Mouse (Mus musculus) hindbrain, embryonic 12.5 days (tissue): ENCODE measurements at regions not wholly inside any gene's neighbourhood (a gene's known extent, or its start where the extent isn't known, plus 50 kb on each side); places are given as distances from the start of the nearest gene placed in this dataset.

Experiments
- ATAC-seq: fragments of 200-750 bp; cut with Nextera tagmentation; 2 replicates; pipeline ENCODE4 v1.8.0; 2017; ENCODE audit warnings: moderate TSS enrichment; ENCODE audit not compliant: low FRiP score
- H3K27ac ChIP-seq: fragments of 300-500 bp; sonication (generic); 2 replicates; pipeline ENCODE4 v1.5.1; 2016; ENCODE audit warnings: mild to moderate bottlenecking
- H3K27me3 ChIP-seq: fragments of 300-500 bp; sonication (generic); 2 replicates; pipeline ENCODE4 v1.6.1; 2016; ENCODE audit warnings: mild to moderate bottlenecking
- H3K36me3 ChIP-seq: fragments of 300-500 bp; sonication (generic); 2 replicates; pipeline ENCODE4 v1.6.1; 2016; ENCODE audit warnings: mild to moderate bottlenecking
- H3K4me1 ChIP-seq: fragments of 300-500 bp; sonication (generic); 2 replicates; pipeline ENCODE4 v1.6.1; 2016
- H3K4me2 ChIP-seq: fragments of 300-500 bp; sonication (generic); replicated peaks from 2 replicates; pipeline ENCODE4 v1.6.1; 2016; ENCODE audit warnings: mild to moderate bottlenecking
- H3K4me3 ChIP-seq: fragments of 300-500 bp; sonication (generic); 2 replicates; pipeline ENCODE4 v1.5.1; 2016; ENCODE audit warnings: mild to moderate bottlenecking
- H3K9ac ChIP-seq: fragments of 300-500 bp; sonication (generic); 2 replicates; pipeline ENCODE4 v1.6.1; 2016; ENCODE audit warnings: mild to moderate bottlenecking, moderate library complexity
- H3K9me3 ChIP-seq: fragments of 300-500 bp; sonication (generic); replicated peaks from 2 replicates; pipeline ENCODE4 v1.6.1; 2016; ENCODE audit warnings: mild to moderate bottlenecking
- WGBS: fragments of 180-500 bp; shearing (Covaris S2); methylation state at CpG from one replicate; pipeline ENCODE4 v1.1.7; 2016; 5-methylcytosine and 5-hydroxymethylcytosine counted together

DNA sequence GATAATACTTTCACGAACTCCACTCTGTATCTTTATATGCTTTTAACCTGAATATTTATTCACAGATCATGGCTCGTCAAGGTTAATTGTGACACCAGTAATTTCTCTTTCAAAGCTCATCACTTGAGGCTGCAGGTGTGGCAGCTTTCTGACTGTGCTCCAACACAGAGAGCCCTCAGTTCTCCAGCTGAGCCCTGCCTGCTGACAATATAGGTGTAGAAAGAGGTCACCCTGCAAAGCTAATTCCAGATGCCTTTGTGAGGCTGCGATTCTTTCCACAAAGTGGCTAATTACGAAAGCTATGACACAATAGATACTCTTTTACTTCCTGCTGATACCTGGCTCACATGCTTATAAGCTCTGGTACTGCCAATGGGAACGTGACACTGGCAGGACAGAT lies 64.0 kb downstream of the Slitrk5 start:
- Histone ChIP-seq H3K4me2 (no peak overlapping the region), H3K4me1 (peaks cover 2% of the 10 kb centered on the region), H3K27me3 (no peaks in the 10 kb centered on the region), H3K4me3 (no peak overlapping the region), H3K9me3 (no peaks in the 10 kb centered on the region), H3K9ac (no peak overlapping the region), H3K36me3 (no peaks in the 10 kb centered on the region), H3K27ac (no peak overlapping the region)
- ATAC-seq: peak; percentile 87
- 35% methylated on average over 5 of the region's 5 CpGs for WGBS

GRCm38 (mm10) chr14:111763616-111764015 lies 88.7 kb downstream of the Slitrk5 start:
- H3K27me3 ChIP-seq: no peaks in the 10 kb centered on the region
- no peaks in the 10 kb centered on the region for H3K9me3 ChIP-seq
- WGBS: 68% methylated on average over 4 of the region's 4 CpGs
- H3K4me3 ChIP-seq: no peak overlapping the region
- H3K4me2 ChIP-seq: no peak overlapping the region
- no peaks in the 10 kb centered on the region for H3K4me1 ChIP-seq
- no peak overlapping the region for H3K27ac ChIP-seq
- no peak overlapping the region for H3K9ac ChIP-seq
- no peaks in the 10 kb centered on the region for H3K36me3 ChIP-seq
- ATAC-seq: no peak

DNA sequence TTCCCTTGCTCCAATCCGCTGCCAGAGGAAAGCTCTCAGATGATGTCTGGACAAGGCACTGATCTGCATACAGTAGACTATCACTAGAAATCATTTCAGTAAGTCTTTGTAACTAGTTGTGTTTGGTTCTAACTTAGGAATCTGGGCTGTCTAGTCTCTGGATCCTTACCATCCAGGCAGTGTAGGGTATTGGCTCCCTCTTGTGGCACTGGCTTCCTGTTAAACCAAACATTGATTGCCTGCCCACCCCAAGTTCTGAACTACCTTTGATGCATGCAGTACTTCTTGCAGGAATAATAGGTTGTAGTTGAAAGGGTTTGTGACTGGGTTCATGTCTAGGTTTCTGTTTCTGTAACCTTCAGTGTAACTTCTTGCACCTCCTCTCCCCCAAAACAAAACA lies 103.3 kb downstream of the Slitrk5 start:
- ATAC-seq: no peak
- Histone ChIP-seq H3K9me3 (no peaks in the 10 kb centered on the region), H3K27ac (no peak overlapping the region), H3K4me3 (no peak overlapping the region), H3K4me1 (no peaks in the 10 kb centered on the region), H3K4me2 (no peak overlapping the region), H3K9ac (no peak overlapping the region), H3K36me3 (no peaks in the 10 kb centered on the region), H3K27me3 (no peaks in the 10 kb centered on the region)
- 68% methylated on average over 1 of the region's 1 CpGs for WGBS

GRCm38 (mm10) chr14:111808025-111808424 lies 133.1 kb downstream of the Slitrk5 start:
- Histone ChIP-seq H3K27me3 (no peaks in the 10 kb centered on the region), H3K9me3 (no peaks in the 10 kb centered on the region), H3K4me1 (no peaks in the 10 kb centered on the region), H3K4me3 (no peak overlapping the region), H3K4me2 (no peak overlapping the region), H3K27ac (no peak overlapping the region), H3K36me3 (no peaks in the 10 kb centered on the region), H3K9ac (no peak overlapping the region)
- WGBS: 90% methylated on average over 1 of the region's 1 CpGs
- ATAC-seq: no peak

DNA sequence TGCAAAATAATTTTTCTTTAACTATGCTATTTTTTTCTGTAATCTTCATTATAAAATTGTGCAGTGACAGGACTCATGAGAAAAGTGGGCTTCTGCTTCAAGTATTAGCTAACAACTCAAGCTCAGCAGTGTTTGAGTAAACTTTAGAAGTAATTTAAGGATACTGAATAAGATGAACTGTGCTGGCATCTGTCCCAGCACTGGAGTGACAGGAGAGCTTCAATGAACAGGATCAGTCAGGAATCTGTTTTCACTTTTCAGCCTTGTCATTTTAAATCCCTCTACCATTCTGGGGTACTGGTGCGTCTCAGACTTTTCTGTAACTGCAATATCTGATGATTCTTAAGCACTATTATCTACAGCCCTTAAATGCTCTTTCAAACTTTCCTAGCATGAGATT lies 135.0 kb downstream of the Slitrk5 start:
- H3K9me3 ChIP-seq: no peaks in the 10 kb centered on the region
- H3K4me2 ChIP-seq: no peak overlapping the region
- 71% methylated on average over 1 of the region's 1 CpGs for WGBS

GRCm38 (mm10) chr14:111822047-111822730 lies 147.3 kb downstream of the Slitrk5 start:
- no peaks in the 10 kb centered on the region for H3K4me1 ChIP-seq
- 80% methylated on average over 2 of the region's 2 CpGs for WGBS

More for the DNA sequence above, 135.0 kb downstream of the Slitrk5 start:
- H3K4me3 ChIP-seq: no peak overlapping the region
- no peak overlapping the region for H3K27ac ChIP-seq
- H3K4me1 ChIP-seq: no peaks in the 10 kb centered on the region
- H3K9ac ChIP-seq: no peak overlapping the region
- no peaks in the 10 kb centered on the region for H3K27me3 ChIP-seq
- no peaks in the 10 kb centered on the region for H3K36me3 ChIP-seq
- no peak for ATAC-seq

More at GRCm38 (mm10) chr14:111822047-111822730, 147.3 kb downstream of the Slitrk5 start:
- no peak overlapping the region for H3K4me2 ChIP-seq
- H3K4me3 ChIP-seq: no peak overlapping the region
- H3K27me3 ChIP-seq: no peaks in the 10 kb centered on the region
- H3K9me3 ChIP-seq: no peaks in the 10 kb centered on the region
- no peak overlapping the region for H3K27ac ChIP-seq
- ATAC-seq: no peak
- H3K9ac ChIP-seq: no peak overlapping the region
- H3K36me3 ChIP-seq: no peaks in the 10 kb centered on the region
